Mouse (Mus musculus): ENCODE measurements around the gene Wfdc17.

Wfdc17 gene

DNA sequence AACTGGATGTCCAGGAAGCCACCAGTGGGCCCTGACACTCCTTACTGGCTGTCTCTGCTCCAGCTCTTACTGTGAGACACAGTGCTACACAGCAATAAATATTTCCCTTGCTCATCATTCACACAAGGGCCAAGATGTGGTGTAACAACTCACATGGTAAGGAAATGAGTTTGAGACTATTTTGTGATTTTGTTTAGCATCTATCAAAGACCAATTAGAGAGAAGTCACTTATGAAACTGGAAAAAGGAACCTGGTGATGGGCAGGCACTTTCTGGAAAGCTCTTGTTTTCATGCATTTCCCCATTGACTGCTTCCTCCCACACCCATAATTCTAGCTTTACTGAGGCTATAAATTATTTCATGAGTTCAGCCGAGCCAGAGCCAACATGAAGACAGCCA is at the start of gene Wfdc17:
Wfdc17 (plus strand) TSS at position 287 of the 400 bp plus-strand sequence.
- no peak for DNase-seq (ENCODE audit: low spot score)

DNA sequence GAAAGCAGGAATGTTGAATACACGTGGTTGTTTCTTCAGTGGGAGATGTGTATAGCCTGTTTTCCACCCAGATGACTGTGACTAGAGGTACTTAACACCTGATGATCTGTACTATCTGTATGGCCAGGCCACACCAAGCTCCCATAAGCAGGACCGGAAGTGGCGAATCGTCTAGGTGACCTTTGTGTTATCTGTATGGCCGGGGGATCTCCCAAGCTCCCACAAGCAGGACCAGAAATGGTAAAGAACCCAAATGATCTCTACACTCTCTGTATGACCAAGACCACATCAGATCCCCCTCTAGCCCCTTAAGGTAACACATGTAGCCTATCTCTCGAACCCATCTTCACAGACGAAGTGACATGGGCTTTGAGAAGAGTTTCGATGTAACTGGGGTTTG is 49.2 kb upstream of the Wfdc17 start:
- DNase-seq (ENCODE audit: low spot score) = no peak

DNA sequence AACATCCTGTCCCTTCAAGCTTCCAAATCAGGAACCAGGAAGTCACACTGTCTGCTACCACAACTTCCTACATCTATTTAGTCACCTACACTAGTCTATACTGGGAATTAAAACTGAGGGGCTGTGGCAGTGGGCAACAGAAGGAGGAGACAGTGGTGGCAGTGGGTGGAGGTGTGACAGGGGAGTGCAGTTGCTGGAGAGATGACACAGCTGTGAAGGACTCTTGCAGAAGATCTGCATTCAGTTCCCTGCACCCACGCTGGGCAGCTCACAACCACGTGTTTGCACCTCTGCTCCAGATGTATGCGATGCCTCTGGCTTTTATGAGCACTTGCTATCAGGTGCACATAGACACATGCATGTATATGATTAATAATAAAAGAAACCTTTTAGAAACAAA is 46.3 kb upstream of the Wfdc17 start:
- DNase-seq (ENCODE audit: low spot score) = no peak

DNA sequence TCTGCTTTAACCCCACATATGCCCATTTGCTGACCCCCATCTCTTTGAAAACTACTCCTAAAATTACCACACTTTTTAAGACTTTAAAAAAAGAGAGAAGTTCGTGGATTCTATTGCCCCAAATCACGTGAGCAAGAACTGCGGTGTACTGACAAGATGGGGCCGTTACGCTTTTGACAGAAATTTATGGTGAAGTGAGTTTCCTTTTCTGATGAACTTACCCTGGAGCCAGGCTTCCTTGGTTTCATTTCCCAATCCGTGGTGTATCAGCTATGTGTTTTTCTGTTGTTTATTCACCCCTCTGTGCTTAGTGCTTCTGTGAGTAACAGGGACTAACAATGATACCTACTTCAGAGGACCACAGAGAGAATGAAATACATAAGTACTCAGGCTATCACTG is 45.0 kb upstream of the Wfdc17 start:
- no peak for DNase-seq (ENCODE audit: low spot score)

DNA sequence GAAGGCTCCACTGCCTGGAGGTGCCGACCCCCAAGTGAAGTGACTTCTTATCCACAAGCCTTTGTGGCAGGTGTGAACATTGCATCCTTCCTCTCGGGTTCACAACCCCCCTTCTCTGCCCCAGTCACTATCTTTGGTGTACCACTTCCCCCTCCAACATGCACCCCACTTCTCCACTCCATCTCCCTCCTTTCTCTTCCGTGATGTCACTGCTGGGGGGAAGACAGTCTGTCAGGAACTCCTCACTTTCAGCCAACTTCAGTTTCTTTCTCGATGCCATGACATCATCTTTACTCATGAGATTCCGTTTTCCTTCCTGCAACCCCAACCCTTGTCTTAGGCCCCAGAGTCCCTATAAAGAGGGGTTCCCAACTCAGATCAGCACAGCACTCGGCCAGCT is 41.6 kb upstream of the Wfdc17 start, which contains the start of gene Ccl4:
Ccl4 (plus strand) TSS at position 381 of the 400 bp plus-strand sequence.
- DNase-seq (ENCODE audit: low spot score) = no peak

DNA sequence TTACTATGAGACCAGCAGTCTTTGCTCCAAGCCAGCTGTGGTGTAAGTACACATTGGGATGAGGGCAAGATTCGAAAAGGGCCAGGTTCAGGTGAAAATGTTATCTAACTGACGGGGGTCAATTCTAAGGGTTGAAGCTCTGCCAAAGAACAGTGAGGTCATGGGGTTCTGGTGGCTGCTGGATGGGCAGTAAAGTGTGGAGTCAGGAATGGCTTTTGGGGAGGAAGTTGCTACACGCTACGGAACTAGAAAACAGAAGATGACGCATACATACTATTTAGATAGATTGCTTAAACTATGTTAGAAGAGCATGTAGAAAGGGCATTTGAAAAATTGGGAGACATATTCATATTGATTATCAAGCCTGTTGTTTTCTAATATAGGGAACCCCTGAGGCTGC is 40.3 kb upstream of the Wfdc17 start:
- no peak for DNase-seq (ENCODE audit: low spot score)

DNA sequence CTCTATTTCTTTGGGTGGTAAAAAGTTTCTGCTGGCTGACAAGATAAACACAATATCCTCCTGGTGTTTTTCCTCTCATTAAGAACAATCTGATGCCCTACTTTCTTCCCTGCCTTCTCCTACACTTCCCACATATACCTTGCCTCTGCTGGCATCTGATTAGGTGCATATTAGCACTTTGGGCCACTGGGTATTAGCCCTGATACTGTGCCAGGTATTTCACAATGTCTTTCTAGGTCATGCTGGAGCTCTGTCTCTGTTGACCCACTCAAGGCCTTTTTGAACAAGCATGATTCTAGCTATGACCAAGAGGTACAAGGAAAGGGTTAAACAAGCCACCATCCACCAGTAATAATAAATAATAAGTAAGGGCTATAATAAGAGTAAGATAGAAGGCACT is 32.0 kb upstream of the Wfdc17 start:
- DNase-seq (ENCODE audit: low spot score) = no peak

DNA sequence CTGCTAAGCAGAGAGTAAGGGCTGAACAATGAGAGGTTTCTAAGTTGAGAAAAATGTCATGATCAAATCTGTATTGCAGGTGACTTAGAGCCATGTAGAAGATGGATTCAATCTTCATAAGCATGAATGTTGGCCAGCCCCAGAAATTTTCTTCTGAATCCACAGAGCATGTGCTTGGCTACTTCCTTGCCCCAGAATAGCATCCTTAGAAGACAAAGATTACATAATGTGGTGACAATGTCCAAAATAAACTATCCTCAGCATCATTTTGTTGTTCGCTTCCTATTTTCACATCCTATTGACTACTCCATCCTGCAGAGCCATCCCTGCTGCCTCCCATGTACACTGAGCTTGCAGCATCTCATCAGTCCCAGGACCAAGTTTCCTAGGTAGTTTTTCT is 28.1 kb upstream of the Wfdc17 start:
- no peak for DNase-seq (ENCODE audit: low spot score)

DNA sequence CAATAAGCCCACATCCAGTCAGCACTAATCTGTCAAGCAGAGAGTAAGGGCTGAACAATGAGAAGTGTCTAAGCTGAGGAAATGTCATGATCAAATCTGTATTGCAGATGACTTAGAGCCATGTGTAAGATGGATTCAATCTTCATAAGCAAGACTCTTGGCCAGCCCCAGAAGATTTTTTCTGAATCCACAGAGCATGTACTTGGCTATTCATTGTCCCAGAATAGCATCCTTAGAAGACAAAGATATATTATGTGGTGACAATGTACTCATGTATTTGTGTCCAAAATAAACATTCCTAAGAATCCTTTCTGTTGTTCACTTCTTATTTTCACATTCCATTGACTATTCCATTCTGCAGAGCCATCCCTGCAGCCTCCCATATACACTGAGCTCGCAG is 13.9 kb upstream of the Wfdc17 start:
- DNase-seq (ENCODE audit: low spot score) = no peak

DNA sequence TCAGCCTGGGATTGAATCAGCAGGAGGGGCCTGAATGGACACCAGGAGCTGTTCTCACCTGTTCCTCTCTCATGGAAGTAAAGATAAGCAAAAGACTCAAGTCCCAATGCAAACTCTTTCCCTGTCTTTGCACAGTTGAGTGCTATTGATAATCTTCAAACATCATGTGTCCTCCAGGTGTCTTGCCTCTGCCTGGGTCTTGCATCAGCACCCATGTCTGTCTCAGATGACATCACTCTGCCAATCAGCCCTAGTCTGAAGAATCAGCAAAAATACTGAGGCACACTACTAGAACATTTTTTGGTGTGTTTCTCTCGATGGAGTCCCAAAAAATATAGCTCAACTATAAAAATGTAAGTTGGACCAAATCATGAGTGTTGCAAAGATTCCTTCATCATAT is 11.8 kb upstream of the Wfdc17 start:
- DNase-seq (ENCODE audit: low spot score) = no peak

DNA sequence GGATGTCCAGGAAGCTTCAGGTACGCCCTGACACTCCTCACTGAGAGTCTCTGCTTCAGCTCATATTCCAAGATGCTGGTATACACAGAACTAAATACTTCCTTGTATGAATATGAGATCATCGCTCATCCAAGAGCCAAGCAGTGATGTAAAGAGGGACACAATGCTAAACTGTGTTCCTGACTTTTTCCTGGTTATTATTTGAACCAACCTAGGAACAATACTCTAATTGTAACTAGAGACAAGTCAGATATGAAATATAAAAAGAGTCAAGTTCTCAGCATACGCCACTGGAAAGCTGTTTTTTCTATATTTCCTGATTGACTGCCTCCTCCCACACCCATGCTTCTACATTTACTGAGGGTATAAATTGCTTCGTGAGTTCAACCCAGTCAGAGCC is 4.9 kb downstream of the Wfdc17 start, which contains the start of gene Wfdc18:
Wfdc18 (plus strand) TSS at position 301 of the 400 bp plus-strand sequence.
- no peak for DNase-seq (ENCODE audit: low spot score)

DNA sequence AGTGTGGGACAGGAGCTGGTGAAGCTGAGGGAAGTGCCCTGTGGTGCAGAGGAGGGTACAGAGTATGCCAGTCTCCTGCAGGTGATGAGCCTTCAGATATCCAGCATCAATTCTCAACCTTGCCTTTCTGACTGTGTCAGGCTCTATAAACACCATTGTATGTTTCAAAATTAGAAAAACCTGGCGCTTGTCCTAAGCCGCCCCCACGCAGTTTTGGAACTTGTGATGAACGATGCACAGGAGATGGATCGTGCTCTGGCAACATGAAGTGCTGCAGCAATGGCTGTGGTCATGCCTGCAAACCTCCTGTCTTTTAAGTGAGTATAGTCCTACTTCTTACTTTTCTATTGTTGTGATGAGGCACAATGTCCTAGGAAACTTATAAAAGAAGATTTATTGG is 5.9 kb downstream of the Wfdc17 start:
- no peak for DNase-seq (ENCODE audit: low spot score)

DNA sequence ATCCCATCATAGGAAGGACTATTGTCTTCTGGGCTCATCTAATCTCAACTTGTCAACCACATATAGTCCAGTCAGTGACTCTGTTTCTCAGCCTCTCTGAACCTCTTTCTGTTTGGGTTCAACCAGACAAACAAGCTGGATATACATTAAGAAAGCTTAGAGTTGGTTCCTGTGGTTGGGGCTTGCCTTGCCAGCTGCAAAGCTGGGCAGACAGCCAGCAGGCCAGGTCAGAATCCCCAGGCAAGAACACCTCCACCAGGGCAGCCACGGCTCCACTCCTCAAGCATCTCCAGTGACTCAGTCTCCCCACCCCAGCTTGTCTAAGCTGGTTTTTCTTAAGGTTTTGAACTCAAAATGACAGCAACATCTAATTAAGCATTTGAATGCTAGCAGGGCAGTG is 8.9 kb downstream of the Wfdc17 start:
- no peak for DNase-seq (ENCODE audit: low spot score)

DNA sequence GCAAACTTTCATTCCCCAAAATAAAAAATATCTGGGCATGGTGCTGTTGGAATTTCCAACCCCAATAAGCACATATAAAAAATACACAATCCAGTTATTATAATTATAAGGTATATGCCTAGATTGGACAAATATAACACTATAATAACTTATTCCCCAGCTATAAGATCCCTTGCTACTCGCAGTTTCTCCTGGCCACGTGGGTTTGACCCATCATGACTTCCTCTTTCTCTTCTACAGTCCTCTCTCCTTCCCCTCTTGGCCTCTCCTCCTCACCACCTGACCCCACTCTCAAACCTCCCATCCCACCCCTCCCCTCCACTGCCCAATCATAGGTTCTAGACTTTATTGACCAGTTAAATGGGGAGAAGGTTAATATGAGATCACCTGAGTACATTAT is 10.1 kb downstream of the Wfdc17 start:
- DNase-seq (ENCODE audit: low spot score) = no peak

DNA sequence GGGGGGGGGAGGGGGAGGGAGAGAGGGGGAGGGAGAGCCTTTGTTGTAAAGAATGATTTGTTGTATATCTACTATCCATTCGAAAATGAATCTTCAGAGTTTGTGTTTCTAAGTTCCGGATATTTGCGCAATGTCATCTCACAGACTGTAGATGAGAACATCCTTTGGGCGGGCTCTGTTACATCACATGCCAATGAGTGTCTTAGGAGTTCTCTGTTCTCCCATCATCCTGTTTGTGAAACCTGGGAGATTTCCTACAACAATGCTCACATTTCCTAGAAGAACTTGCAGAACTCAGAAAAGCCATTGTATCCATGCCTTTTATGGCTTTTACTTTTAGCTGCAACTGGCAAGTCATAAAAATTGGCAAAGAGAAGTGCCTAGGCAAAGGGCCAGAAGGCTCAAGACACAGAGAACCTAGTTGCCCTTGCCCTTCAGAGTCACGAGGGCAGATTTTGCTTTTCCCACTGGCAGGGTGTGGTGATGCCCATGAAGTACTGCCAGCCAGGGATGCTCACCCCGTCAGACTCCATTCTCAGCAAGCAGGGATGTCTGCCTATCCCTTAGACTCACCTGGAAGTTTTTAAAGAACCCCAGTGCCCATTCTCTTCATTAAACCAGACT is 13.4 kb downstream of the Wfdc17 start:
- no peak for DNase-seq (ENCODE audit: low spot score)

DNA sequence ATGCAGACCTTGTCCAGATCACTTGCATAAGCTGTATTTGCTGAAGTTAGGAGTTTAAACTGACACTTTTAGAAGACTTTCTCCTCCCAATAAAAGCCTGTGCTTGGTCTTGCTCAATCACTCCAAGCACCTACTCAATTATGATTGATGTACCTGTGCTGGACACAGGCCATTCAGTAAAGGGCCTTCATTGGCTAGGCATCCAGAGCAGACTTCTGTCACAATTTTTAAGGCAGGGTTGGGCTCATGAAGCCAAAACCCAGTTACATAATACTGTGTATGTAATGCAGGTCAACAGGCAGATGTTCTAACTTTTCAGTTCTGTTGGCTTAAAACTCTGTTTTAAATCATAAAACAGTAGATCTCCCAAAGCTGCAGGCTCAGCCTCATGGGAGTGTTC is 17.0 kb downstream of the Wfdc17 start:
- DNase-seq (ENCODE audit: low spot score) = no peak

DNA sequence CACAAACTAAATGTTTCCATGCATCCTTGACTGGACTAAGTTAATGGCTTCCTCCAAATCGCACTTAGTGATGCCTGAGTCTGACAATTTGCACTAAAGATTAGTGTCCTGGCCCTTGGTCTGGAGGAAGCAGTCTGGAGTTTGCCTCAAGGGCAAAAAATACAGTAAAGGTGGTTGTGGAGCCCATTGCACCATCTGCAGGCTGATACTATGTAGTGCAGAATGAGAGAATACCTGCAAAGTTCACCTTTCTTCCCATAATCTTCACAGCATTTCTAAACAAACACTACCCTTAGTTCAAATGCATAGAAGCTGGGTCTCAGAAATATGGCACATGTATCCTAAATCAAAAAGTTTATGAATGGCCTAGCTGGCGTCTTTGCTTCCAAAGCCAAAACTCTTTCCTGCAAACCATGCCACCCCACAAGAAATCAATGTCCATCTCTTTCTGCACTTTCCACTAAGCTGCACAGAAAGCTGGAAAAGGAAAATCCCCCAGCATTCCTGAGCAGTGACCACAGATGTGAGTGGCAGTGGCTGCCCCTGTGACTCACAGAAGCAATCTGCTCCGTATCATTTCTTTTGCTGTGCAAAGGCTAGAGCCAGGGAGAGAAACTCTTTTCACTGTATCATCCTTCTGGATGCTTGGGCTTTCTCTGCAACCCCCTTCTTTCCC is 25.1 kb downstream of the Wfdc17 start:
- no peak for DNase-seq (ENCODE audit: low spot score)

DNA sequence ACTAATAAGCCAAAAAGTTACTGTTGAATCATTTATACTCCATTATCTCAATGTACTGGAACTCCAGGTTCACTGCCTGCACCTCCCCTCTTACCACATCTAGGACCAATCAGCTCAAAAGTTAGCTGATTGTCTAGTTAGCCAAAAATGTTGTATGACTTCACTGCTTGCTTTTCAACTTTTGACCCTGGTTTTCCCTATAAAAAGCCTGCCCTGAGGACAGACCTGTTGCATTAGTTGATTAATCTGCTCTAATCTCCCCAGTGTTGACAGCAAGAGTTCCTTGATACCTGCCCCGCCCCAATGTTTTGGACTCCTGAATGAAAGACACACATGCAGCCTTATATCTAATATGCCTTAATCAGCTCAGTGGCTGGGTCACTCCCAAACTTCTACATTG is 27.3 kb downstream of the Wfdc17 start:
- no peak for DNase-seq (ENCODE audit: low spot score)

DNA sequence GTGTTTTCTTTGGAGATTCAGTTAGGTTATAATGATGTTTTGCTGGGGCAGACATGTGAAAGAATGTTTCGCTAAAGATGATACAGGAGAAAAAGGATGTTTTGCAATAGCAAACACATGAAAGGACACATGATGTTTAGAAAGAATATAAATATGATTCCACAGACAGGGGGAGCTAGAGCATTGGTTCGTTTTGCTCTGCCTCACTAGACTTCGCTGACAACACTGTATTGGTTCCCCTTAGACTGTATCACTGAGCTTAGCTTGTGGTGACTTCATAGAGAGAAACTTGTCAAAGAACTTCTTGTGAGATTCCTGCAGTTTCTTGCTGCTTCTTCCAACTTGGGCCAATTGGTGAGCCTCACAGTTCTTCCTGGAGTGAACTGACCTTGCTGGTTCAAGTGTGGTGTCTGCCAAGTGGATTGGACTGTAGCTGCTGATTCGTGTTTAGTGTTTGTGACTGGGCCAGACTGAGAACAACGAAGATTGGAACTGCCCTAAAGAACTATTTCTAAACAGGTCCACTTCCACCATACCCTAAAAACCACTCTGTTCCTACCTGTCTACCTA is 29.4 kb downstream of the Wfdc17 start:
- DNase-seq (ENCODE audit: low spot score) = no peak

DNA sequence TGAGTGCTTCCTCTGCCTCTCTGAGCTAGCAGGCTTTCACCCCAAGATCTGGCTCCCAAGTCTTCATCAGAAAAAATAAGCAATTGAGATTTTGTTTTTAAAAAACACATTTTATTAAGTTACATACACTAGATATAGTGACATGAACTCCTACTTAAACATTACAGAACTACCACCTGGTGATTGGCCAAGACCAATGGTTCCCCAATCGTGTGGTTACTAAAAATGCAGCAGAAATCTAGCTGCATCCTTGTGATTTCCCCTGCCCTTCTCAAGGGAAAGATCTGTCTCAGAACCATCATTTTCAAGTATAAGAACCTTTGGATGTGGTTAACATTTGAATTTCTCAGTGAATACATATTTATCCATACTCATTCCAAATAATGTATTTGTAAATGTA is 30.4 kb downstream of the Wfdc17 start:
- DNase-seq (ENCODE audit: low spot score) = no peak

DNA sequence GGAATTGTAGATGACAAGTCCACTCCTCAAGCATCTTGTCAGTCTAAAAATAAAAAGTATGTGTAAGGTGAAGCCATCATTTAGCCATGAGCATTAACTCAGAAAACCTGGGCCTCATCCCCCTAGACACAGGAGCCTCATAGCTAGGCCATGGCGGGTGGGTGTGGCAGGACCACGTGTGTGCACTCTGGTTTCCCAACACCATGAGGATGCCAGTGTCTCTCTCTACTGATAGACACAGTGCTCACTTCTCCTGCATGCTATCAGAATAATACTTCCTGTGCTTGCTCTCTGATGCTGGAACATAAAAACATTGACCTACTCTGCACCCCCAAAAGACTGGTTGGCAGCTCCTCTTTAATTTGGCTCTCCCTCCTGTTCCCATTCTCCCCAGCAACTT is 32.1 kb downstream of the Wfdc17 start:
- no peak for DNase-seq (ENCODE audit: low spot score)

DNA sequence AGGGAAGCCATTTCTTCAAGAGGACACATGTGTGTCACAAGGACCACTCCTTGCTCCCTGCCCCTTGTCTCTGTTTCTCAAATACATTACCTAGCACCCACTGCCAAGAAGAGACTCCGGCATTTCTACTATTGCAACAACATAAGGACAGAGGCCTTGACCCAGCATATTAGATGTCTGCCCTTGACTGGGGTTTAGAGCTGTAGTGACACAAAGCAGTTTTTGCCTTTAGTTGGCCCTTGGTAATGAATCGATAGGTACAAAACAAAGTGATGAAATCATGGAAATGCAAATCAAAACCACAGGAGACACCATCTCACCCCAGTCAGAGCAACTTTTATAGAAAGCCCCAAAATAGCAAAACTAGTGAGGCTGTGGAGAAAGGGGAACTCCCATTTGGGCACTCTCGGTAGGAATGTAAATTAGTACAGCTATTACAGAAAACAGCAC is 33.3 kb downstream of the Wfdc17 start:
- no peak for DNase-seq (ENCODE audit: low spot score)

DNA sequence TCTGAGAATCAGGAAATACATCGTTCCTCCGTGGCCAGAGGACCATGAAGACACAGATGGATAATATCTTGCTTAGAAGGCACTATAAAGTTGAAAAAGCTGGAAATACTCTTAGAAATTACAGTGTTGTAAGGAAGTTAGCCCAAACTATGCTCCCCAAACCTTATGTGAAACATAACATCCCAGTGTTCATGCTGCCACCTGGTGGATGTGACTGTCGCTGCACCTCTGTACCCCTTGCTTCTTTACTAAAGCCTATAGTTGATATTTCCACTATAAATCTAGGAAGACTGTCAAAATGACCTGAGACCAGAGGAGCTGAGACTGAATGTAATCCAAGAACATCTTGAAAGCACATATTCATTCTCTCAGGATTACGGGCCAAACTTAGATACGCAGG is 35.5 kb downstream of the Wfdc17 start:
- DNase-seq (ENCODE audit: low spot score) = peak; percentile 21

Data from yolk sac, embryonic 10.5 days (tissue).